Mouse (Mus musculus) neural tube, embryonic 12.5 days (tissue): ENCODE measurements around the gene Chn2. TPM values are rescaled to one million over a fixed set of nuclear protein-coding genes. Genes with fewer than 3 reads are reported as not detected.

Source experiments
- ATAC-seq: fragments of 200-750 bp; cut with Nextera tagmentation; 2 replicates; pipeline ENCODE4 v1.8.0; 2017; ENCODE audit warnings: low read depth, mild to moderate bottlenecking, moderate TSS enrichment, moderate library complexity; ENCODE audit not compliant: low FRiP score
- H3K27ac ChIP-seq: fragments of 300-500 bp; sonication (generic); 2 replicates; pipeline ENCODE4 v1.5.1; 2016
- H3K27me3 ChIP-seq: fragments of 300-500 bp; sonication (generic); replicated peaks from 2 replicates; pipeline ENCODE4 v1.6.1; 2016; ENCODE audit warnings: mild to moderate bottlenecking
- H3K36me3 ChIP-seq: fragments of 300-500 bp; sonication (generic); 2 replicates; pipeline ENCODE4 v1.6.1; 2016; ENCODE audit warnings: mild to moderate bottlenecking
- H3K4me1 ChIP-seq: fragments of 300-500 bp; sonication (generic); 2 replicates; pipeline ENCODE4 v1.6.1; 2016
- H3K4me2 ChIP-seq: fragments of 300-500 bp; sonication (generic); replicated peaks from 2 replicates; pipeline ENCODE4 v1.6.1; 2016; ENCODE audit warnings: mild to moderate bottlenecking
- H3K4me3 ChIP-seq: fragments of 300-500 bp; sonication (generic); 2 replicates; pipeline ENCODE4 v1.5.1; 2016
- H3K9ac ChIP-seq: fragments of 300-500 bp; sonication (generic); 2 replicates; pipeline ENCODE4 v1.6.1; 2016; ENCODE audit warnings: mild to moderate bottlenecking
- H3K9me3 ChIP-seq: fragments of 300-500 bp; sonication (generic); 2 replicates; pipeline ENCODE4 v1.6.1; 2016; ENCODE audit warnings: mild to moderate bottlenecking
- WGBS: fragments of 180-500 bp; shearing (Covaris S2); methylation state at CpG from one replicate; pipeline ENCODE4 v1.1.7; 2016; 5-methylcytosine and 5-hydroxymethylcytosine counted together
- polyA plus RNA-seq: library from polyadenylated mRNA; unstranded; fragments of >200 nt; fragmentation: Nextera tagmentation; extraction: Ambion mirVana; gene quantifications from 2 replicates; pipeline ENCODE4 v1.2.1, GENCODE M21; 2016

Gene Chn2
- 18.9 and 24.3 TPM in 2 replicates for polyA plus RNA-seq

- Histone ChIP-seq H3K9me3 (no peaks in the 10 kb centered on the region), H3K27ac (peak within 1 kb of the TSS; percentile 86), H3K36me3 (no peaks in the 10 kb centered on the region), H3K4me3 (peak within 1 kb of the TSS; percentile 64), H3K4me2 (peak within 1 kb of the TSS; percentile 91), H3K9ac (peak within 1 kb of the TSS; percentile 76), H3K27me3 (peaks cover 19% of the 10 kb centered on the region; the same call in 1 of the 2 replicates), H3K4me1 (peaks cover 18% of the 10 kb centered on the region; the same call in 1 of the 2 replicates)
- ATAC-seq: peak; percentile 87
- WGBS: under 1% methylated on average over 43 of the region's 43 CpGs
Measured at GRCm38 (mm10) chr6:54039357-54039804, at the start of gene Chn2. Gene Chn2 (plus strand): TSS chr6:54039554.

GRCm38 (mm10) chr6:53992386-53992785 is 47.0 kb upstream of the Chn2 start:
- H3K4me3 ChIP-seq: no peak overlapping the region
- no peak overlapping the region for H3K4me2 ChIP-seq
- WGBS: 87% methylated on average over 3 of the region's 3 CpGs
- no peak for ATAC-seq
- no peaks in the 10 kb centered on the region for H3K9me3 ChIP-seq
- no peaks in the 10 kb centered on the region for H3K36me3 ChIP-seq
- H3K27ac ChIP-seq: no peak overlapping the region
- H3K9ac ChIP-seq: no peak overlapping the region
- H3K4me1 ChIP-seq: no peaks in the 10 kb centered on the region
- H3K27me3 ChIP-seq: no peaks in the 10 kb centered on the region

GRCm38 (mm10) chr6:53995519-53995918 is 43.8 kb upstream of the Chn2 start:
- ATAC-seq: no peak
- no peaks in the 10 kb centered on the region for H3K36me3 ChIP-seq
- H3K27me3 ChIP-seq: no peaks in the 10 kb centered on the region
- H3K9ac ChIP-seq: no peak overlapping the region
- WGBS: 47% methylated on average over 4 of the region's 4 CpGs
- H3K27ac ChIP-seq: no peak overlapping the region
- no peak overlapping the region for H3K4me3 ChIP-seq
- no peak overlapping the region for H3K4me2 ChIP-seq
- no peaks in the 10 kb centered on the region for H3K9me3 ChIP-seq
- no peaks in the 10 kb centered on the region for H3K4me1 ChIP-seq

- no peak overlapping the region for H3K27ac ChIP-seq
- no peak for ATAC-seq
- no peak overlapping the region for H3K9ac ChIP-seq
- H3K9me3 ChIP-seq: no peaks in the 10 kb centered on the region
- no peak overlapping the region for H3K4me3 ChIP-seq
- no peaks in the 10 kb centered on the region for H3K4me1 ChIP-seq
- WGBS: 96% methylated on average over 3 of the region's 3 CpGs
- no peak overlapping the region for H3K4me2 ChIP-seq
- H3K36me3 ChIP-seq: no peaks in the 10 kb centered on the region
- H3K27me3 ChIP-seq: no peaks in the 10 kb centered on the region
Measured at GRCm38 (mm10) chr6:53996226-53996955, 43.0 kb upstream of the Chn2 start.

GRCm38 (mm10) chr6:54005302-54005701 is 34.1 kb upstream of the Chn2 start:
- Histone ChIP-seq H3K27me3 (0 out of 2 replicates have a peak, but pooled peaks cover 3% of the 10 kb centered on the region), H3K27ac (no peak overlapping the region)
- WGBS: 79% methylated on average over 4 of the region's 4 CpGs

GRCm38 (mm10) chr6:54008448-54009120 is 30.8 kb upstream of the Chn2 start:
- no peak overlapping the region; the same call in 1 of the 2 replicates for H3K4me2 ChIP-seq
- H3K27me3 ChIP-seq: no peaks in the 10 kb centered on the region
- no peaks in the 10 kb centered on the region for H3K9me3 ChIP-seq
- H3K4me1 ChIP-seq: peaks cover 4% of the 10 kb centered on the region; the same call in 1 of the 2 replicates
- H3K9ac ChIP-seq: no peak overlapping the region
- no peak overlapping the region for H3K4me3 ChIP-seq
- 73% methylated on average over 16 of the region's 16 CpGs for WGBS
- no peak overlapping the region for H3K27ac ChIP-seq
- ATAC-seq: no peak
- H3K36me3 ChIP-seq: no peaks in the 10 kb centered on the region

More at GRCm38 (mm10) chr6:54005302-54005701, 34.1 kb upstream of the Chn2 start:
- Histone ChIP-seq H3K4me2 (no peak overlapping the region), H3K9ac (no peak overlapping the region), H3K4me3 (no peak overlapping the region), H3K9me3 (no peaks in the 10 kb centered on the region), H3K4me1 (peaks cover 2% of the 10 kb centered on the region; the same call in 1 of the 2 replicates), H3K36me3 (no peaks in the 10 kb centered on the region)
- ATAC-seq: no peak

GRCm38 (mm10) chr6:54009293-54009692 is 30.1 kb upstream of the Chn2 start:
- Histone ChIP-seq H3K36me3 (no peaks in the 10 kb centered on the region), H3K4me1 (peaks cover 4% of the 10 kb centered on the region; the same call in 1 of the 2 replicates), H3K9me3 (no peaks in the 10 kb centered on the region), H3K4me3 (no peak overlapping the region), H3K9ac (no peak overlapping the region), H3K27ac (no peak overlapping the region), H3K4me2 (no peak overlapping the region), H3K27me3 (no peaks in the 10 kb centered on the region)
- 51% methylated on average over 4 of the region's 4 CpGs for WGBS
- no peak for ATAC-seq

- Histone ChIP-seq H3K27me3 (no peaks in the 10 kb centered on the region), H3K4me1 (peaks cover 4% of the 10 kb centered on the region; the same call in 1 of the 2 replicates), H3K4me3 (no peak overlapping the region), H3K27ac (no peak overlapping the region), H3K36me3 (no peaks in the 10 kb centered on the region), H3K4me2 (no peak overlapping the region), H3K9me3 (no peaks in the 10 kb centered on the region), H3K9ac (no peak overlapping the region)
- no peak for ATAC-seq
- WGBS: 52% methylated on average over 9 of the region's 9 CpGs
Measured at GRCm38 (mm10) chr6:54010362-54010761, 29.0 kb upstream of the Chn2 start.

- no peak for ATAC-seq
- WGBS: 97% methylated on average over 1 of the region's 1 CpGs
Measured at GRCm38 (mm10) chr6:54012163-54012562, 27.2 kb upstream of the Chn2 start.

GRCm38 (mm10) chr6:54018038-54018437 is 21.3 kb upstream of the Chn2 start:
- no peak overlapping the region for H3K27ac ChIP-seq
- no peaks in the 10 kb centered on the region for H3K4me1 ChIP-seq
- ATAC-seq: no peak
- H3K4me2 ChIP-seq: no peak overlapping the region
- no peaks in the 10 kb centered on the region for H3K36me3 ChIP-seq
- no peak overlapping the region for H3K4me3 ChIP-seq
- H3K27me3 ChIP-seq: no peaks in the 10 kb centered on the region
- H3K9me3 ChIP-seq: no peaks in the 10 kb centered on the region
- 60% methylated on average over 2 of the region's 2 CpGs for WGBS
- H3K9ac ChIP-seq: no peak overlapping the region

More at GRCm38 (mm10) chr6:54012163-54012562, 27.2 kb upstream of the Chn2 start:
- no peaks in the 10 kb centered on the region for H3K36me3 ChIP-seq
- H3K27ac ChIP-seq: no peak overlapping the region
- peaks cover 4% of the 10 kb centered on the region; the same call in 1 of the 2 replicates for H3K4me1 ChIP-seq
- H3K27me3 ChIP-seq: no peaks in the 10 kb centered on the region
- H3K9me3 ChIP-seq: no peaks in the 10 kb centered on the region
- H3K4me3 ChIP-seq: no peak overlapping the region
- no peak overlapping the region for H3K4me2 ChIP-seq
- H3K9ac ChIP-seq: no peak overlapping the region

- H3K4me3 ChIP-seq: no peak overlapping the region
- WGBS: 86% methylated on average over 5 of the region's 5 CpGs
- H3K27ac ChIP-seq: no peak overlapping the region
- H3K9ac ChIP-seq: no peak overlapping the region
- H3K4me2 ChIP-seq: no peak overlapping the region
- H3K36me3 ChIP-seq: no peaks in the 10 kb centered on the region
- no peaks in the 10 kb centered on the region for H3K9me3 ChIP-seq
- no peak for ATAC-seq
- H3K4me1 ChIP-seq: no peaks in the 10 kb centered on the region
- H3K27me3 ChIP-seq: no peaks in the 10 kb centered on the region
Measured at GRCm38 (mm10) chr6:54018861-54019260, 20.5 kb upstream of the Chn2 start.

GRCm38 (mm10) chr6:54021123-54021789 is 18.1 kb upstream of the Chn2 start:
- 55% methylated on average over 15 of the region's 15 CpGs for WGBS

More at GRCm38 (mm10) chr6:54021123-54021789, 18.1 kb upstream of the Chn2 start:
- Histone ChIP-seq H3K4me1 (no peaks in the 10 kb centered on the region), H3K27me3 (no peaks in the 10 kb centered on the region), H3K9me3 (no peaks in the 10 kb centered on the region), H3K36me3 (no peaks in the 10 kb centered on the region), H3K4me3 (no peak overlapping the region), H3K4me2 (no peak overlapping the region), H3K9ac (no peak overlapping the region), H3K27ac (no peak overlapping the region)
- no peak for ATAC-seq
